Mouse (Mus musculus) C2C12 (cell line): ENCODE results near the gene Fam19a1. TPM values are rescaled to one million over a fixed set of nuclear protein-coding genes. Genes with fewer than 3 reads are reported as not detected.

Experiments
- H3K27me3 ChIP-seq: one replicate; pipeline ENCODE4 v1.6.1; 2011; ENCODE audit not compliant: control insufficient read depth, insufficient read depth, insufficient read length
- H3K36me3 ChIP-seq: one replicate; pipeline ENCODE4 v1.6.1; 2011; ENCODE audit not compliant: control insufficient read depth, insufficient read depth
- H3K4me3 ChIP-seq: one replicate; pipeline ENCODE4 v1.5.1; 2011; ENCODE audit warnings: mild to moderate bottlenecking, control low read depth; ENCODE audit not compliant: poor library complexity, insufficient read depth, severe bottlenecking
- H3K79me2 ChIP-seq: one replicate; pipeline ENCODE4 v1.6.1; 2011; ENCODE audit not compliant: control insufficient read depth, insufficient read depth
- H3K79me3 ChIP-seq: one replicate; pipeline ENCODE4 v1.6.1; 2011; ENCODE audit warnings: low read depth, control low read depth
- H3ac ChIP-seq: one replicate; pipeline ENCODE3; 2011; ENCODE audit warnings: low read depth; ENCODE audit not compliant: control insufficient read depth, insufficient read length
- CEBPB ChIP-seq: IDR thresholded peaks from one replicate; pipeline ENCODE4 v1.6.1; 2011; ENCODE audit warnings: low read depth, mild to moderate bottlenecking, control low read depth, moderate library complexity
- CTCF ChIP-seq: IDR thresholded peaks from one replicate; pipeline ENCODE4 v1.5.1; 2011; ENCODE audit not compliant: control insufficient read depth, insufficient read depth, insufficient read length
- FOSL1 ChIP-seq: IDR thresholded peaks from one replicate; pipeline ENCODE4 v1.8.0; 2011; ENCODE audit warnings: mild to moderate bottlenecking, low read length; ENCODE audit not compliant: poor library complexity, insufficient read depth, severe bottlenecking
- MAX ChIP-seq: IDR thresholded peaks from one replicate; pipeline ENCODE4 v1.6.1; 2011; ENCODE audit warnings: mild to moderate bottlenecking, control low read depth
- MYOD1 ChIP-seq: IDR thresholded peaks from one replicate; pipeline ENCODE4 v1.6.1; 2011; ENCODE audit warnings: low read depth; ENCODE audit not compliant: control insufficient read depth, insufficient read length
- MYOG ChIP-seq: IDR thresholded peaks from one replicate; pipeline ENCODE4 v1.6.1; 2011; ENCODE audit not compliant: control insufficient read depth, insufficient read length; ENCODE audit errors: extremely low read depth
- USF1 ChIP-seq: IDR thresholded peaks from one replicate; pipeline ENCODE4 v1.6.1; 2011; ENCODE audit warnings: low read depth, mild to moderate bottlenecking, control low read depth, moderate library complexity
- polyA plus RNA-seq: library from polyadenylated mRNA; unstranded; fragments of >200 nt; fragmentation: generic; extraction: Trizol; gene quantifications from one replicate; pipeline ENCODE4 v1.2.1, GENCODE M21; 2012; ENCODE audit warnings: missing spikeins

Gene Fam19a1
- polyA plus RNA-seq, 1 experiment, result 0.05 TPM

DNA sequence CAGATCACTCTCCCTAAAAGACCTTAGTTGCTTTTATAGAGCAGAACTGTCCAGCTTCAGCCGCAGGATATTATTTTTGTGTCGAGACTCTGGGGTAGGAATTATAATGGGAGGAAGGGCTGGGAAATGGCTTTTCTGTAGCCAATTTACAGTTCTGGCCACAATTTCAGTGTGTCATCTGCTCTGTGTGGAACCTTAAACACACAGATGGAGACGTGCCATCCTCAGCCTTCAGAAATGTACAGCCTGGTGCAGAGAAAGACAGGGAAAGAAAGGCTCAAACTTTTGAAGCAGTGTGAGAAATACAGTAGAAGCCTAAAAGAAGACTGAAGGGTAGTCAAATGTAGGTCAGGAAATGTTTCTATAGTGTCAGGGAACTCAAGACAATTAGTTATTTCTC, 519.3 kb downstream of the Fam19a1 start:
- Histone ChIP-seq H3K36me3 (no peaks in the 10 kb centered on the region), H3K79me3 (no peaks in the 10 kb centered on the region), H3K4me3 (no peak overlapping the region), H3K79me2 (no peaks in the 10 kb centered on the region), H3ac (no peak overlapping the region), H3K27me3 (no peaks in the 10 kb centered on the region)
- no peak for TF ChIP-seq USF1
- no peak for TF ChIP-seq CTCF
- no peak for TF ChIP-seq CEBPB
- no peak for TF ChIP-seq FOSL1
- no peak for TF ChIP-seq MYOG
- TF ChIP-seq MYOD1, result no peak
- no peak for TF ChIP-seq MAX

DNA sequence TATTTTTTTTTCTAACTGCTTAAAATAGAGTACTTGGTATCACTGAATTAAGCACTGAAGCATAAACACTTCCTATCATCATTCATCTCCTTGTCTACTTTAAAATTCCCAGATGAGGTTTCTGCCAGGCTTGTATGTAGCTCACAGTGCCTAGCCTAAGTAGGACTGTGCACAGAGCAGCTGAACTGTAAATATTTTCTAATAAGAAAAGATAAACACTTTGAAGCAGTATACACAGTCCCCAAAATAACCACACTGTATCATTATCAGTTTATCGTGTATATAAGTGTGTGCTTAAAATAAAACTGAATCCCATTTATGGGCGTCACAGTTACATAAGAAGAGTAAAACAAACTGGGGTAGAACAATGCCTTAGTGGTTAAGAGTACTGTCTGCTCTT, 522.7 kb downstream of the Fam19a1 start:
- Histone ChIP-seq H3ac (no peak overlapping the region), H3K4me3 (no peak overlapping the region), H3K79me3 (no peaks in the 10 kb centered on the region), H3K79me2 (no peaks in the 10 kb centered on the region), H3K36me3 (no peaks in the 10 kb centered on the region), H3K27me3 (no peaks in the 10 kb centered on the region)
- TF ChIP-seq MYOG (no peak), CEBPB (no peak), CTCF (no peak), FOSL1 (no peak), USF1 (no peak), MYOD1 (no peak), MAX (no peak)

DNA sequence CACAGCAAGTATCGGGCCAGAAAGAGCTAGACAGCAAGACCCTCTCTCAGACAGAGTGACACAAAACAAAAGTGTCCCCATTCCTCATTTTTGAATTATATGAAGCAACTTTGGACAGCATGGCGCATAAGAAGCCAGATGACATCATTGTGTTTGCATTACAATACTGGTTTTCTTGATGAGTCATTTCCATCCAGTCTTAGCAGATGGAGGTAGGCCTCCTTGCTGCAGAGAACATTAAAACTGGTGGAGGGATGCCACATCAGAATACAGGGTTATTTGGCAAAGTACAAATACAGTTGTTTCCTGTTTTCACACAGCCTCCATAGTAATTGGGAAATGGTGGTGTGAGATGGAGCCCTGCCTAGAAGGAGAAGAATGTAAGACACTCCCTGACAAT, 535.8 kb downstream of the Fam19a1 start:
- Histone ChIP-seq H3K79me3 (no peaks in the 10 kb centered on the region), H3K79me2 (no peaks in the 10 kb centered on the region), H3ac (no peak overlapping the region), H3K36me3 (no peaks in the 10 kb centered on the region), H3K4me3 (no peak overlapping the region), H3K27me3 (no peaks in the 10 kb centered on the region)
- no peak for TF ChIP-seq USF1
- no peak for TF ChIP-seq FOSL1
- TF ChIP-seq MYOD1, result no peak
- TF ChIP-seq MAX, result no peak
- TF ChIP-seq CEBPB, result no peak
- TF ChIP-seq MYOG, result no peak
- no peak for TF ChIP-seq CTCF

DNA sequence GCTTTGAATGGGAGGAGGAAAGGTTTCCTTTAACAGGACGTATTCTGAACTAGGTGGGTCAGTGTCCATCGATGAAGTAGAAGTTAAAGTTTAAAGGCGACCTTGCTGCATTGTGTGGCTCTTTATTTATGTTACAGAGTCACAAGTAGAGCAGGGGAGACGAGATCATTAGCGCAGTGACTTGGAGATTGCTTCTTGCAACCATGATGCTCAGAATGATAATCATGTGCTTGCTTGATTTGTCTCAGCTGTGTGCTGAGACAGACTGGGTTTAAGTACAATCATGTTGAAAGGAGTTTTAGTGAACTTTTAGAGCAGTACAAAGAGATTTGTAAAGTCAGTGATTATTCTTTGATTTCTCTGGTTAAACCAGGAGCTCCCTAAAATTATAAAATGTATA, 536.3 kb downstream of the Fam19a1 start:
- H3K36me3 ChIP-seq, result no peaks in the 10 kb centered on the region
- no peak for TF ChIP-seq FOSL1
- no peak for TF ChIP-seq MYOD1
- TF ChIP-seq CEBPB, result no peak
- no peak for TF ChIP-seq USF1
- no peak for TF ChIP-seq MYOG
- TF ChIP-seq MAX, result no peak
- no peak for TF ChIP-seq CTCF

DNA sequence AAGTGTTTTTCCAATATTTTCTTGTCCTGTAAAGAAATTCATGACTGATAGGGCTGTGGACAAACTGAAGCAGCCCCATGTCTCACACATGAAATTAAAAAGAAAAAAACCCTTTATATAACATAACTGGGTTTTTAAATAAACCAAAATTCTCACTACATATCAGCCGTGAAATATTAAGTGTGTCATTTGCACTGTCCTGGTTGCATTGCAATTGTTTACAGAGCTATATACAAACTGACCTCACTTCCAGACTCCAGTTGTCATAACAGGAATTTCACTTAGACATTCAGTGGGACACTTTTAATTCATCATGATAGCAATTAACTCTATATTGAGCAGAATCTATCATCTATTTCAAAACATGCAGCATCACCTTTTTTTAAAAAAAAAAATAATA, 553.4 kb downstream of the Fam19a1 start:
- no peak for TF ChIP-seq MYOG
- no peak for TF ChIP-seq CTCF
- TF ChIP-seq MYOD1, result no peak
- no peak for TF ChIP-seq MAX
- TF ChIP-seq CEBPB, result no peak
- no peak for TF ChIP-seq USF1
- no peak for TF ChIP-seq FOSL1
- H3K4me3 ChIP-seq, result no peak overlapping the region
- H3K79me2 ChIP-seq, result no peaks in the 10 kb centered on the region
- H3K36me3 ChIP-seq, result no peaks in the 10 kb centered on the region
- H3ac ChIP-seq, result no peak overlapping the region
- no peaks in the 10 kb centered on the region for H3K27me3 ChIP-seq
- no peaks in the 10 kb centered on the region for H3K79me3 ChIP-seq

More for the DNA sequence above, 536.3 kb downstream of the Fam19a1 start:
- Histone ChIP-seq H3K4me3 (no peak overlapping the region), H3K27me3 (no peaks in the 10 kb centered on the region), H3ac (no peak overlapping the region), H3K79me2 (no peaks in the 10 kb centered on the region), H3K79me3 (no peaks in the 10 kb centered on the region)

DNA sequence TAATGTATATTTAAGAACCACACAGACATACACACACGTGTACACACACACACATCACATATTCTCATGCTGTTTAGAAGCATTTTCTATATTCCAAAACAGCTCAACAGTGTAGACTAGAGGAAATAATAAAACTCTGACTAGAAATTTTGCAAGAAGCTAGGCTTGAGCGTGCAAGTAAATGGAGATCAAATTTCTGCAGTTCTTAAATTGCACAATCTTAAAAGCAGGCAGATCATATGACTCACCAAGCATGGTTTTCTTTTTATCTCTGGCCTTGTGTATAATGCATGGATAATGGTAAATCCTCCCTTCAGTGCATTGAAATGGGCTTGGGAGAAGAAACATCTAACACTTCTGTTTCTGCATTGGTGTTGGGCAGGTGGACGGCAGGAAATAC, 564.9 kb downstream of the Fam19a1 start:
- no peak overlapping the region for H3K4me3 ChIP-seq
- H3K27me3 ChIP-seq, result no peaks in the 10 kb centered on the region
- H3ac ChIP-seq, result no peak overlapping the region
- H3K36me3 ChIP-seq, result no peaks in the 10 kb centered on the region
- TF ChIP-seq CEBPB, result peak; percentile 88
- TF ChIP-seq MAX, result no peak
- no peak for TF ChIP-seq USF1
- no peaks in the 10 kb centered on the region for H3K79me2 ChIP-seq
- H3K79me3 ChIP-seq, result no peaks in the 10 kb centered on the region

Other genes starting within 250 kb of the Fam19a1 start
- not detected for gene 1700123L14Rik, start 53.1 kb downstream of the Fam19a1 start, polyA plus RNA-seq